Mouse (Mus musculus) cerebellum, postnatal 14 days (tissue): ENCODE results near the gene Amigo2.
A peak's percentile ranks its signal among the peaks of the same experiment; 100 is the strongest.

ENCODE experiments used
- DNase-seq, 2 experiments: peaks; one replicate each; pipeline ENCODE4 v3.0.0; 2021; ENCODE audit warnings: mixed read lengths in 2 of 2

Gene Amigo2

GRCm38 (mm10) chr15:97246911-97247790, at the start of gene Amigo2, which contains the start of gene Pced1b:
Gene Amigo2 (minus strand): TSS chr15:97247287.
Gene Pced1b (plus strand): TSS chr15:97247107.
- DNase-seq = peak; percentile 47 to 59

DNA sequence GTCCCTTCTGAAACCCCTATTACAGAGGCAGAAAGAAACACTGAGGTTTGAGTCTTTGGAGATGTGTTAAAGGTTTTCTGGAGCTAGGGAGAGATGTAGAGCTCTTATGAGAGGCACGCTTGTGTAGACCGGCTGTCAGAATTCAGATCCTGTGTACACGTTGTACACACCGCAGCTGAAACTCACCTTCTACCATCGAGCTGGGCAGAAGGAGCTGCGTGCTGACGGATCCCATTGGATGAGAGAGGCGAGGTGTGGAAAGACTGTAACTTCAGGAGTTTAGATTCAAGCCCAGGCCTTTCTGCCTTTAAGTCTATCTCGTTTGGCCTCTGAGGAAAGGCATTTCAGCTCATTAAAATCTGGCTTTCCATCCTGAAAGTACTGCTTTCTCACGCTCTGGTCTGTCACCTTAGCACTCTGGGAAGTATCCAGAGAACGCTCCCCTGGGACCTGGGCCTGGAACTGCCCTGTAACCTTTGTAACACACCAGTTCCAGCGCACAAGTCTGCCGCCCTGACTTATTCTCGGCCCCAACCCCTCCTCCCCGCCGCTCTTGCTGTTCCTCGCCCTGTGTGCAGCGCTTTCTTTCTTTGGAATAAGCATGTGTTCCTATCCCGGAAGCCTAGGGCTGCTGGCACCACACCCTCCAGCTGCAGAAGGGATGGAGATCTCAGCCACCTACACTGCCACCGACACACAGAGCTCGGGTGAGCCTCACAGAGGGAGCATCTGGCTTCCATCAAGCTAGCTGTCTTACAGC, 44.4 kb upstream of the Amigo2 start:
- DNase-seq = no peak

- DNase-seq = no peak
These were observed 43.3 kb upstream of the Amigo2 start for GRCm38 (mm10) chr15:97290351-97290750.

GRCm38 (mm10) chr15:97289176-97289575, 42.1 kb upstream of the Amigo2 start:
- DNase-seq = no peak

DNA sequence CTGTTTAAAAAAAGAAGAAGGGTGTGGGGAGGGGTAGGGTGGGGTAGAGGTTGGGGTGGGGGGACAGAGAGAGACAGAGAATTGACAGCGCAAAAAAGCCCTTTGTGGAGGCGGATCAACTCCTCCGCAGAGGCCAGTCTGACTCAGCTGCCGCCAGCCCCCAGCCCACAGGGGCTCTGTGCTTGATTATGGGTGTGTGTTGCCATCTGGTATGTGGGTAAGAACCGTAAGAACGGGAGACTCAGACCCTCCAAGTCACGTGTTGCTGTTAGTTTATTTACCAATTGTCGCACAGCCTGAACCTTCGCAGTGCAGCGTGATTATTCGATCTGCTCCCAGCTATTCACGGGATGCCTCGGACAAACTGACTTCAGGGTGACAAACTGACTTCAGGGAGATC, 41.6 kb upstream of the Amigo2 start:
- DNase-seq = no peak

- no peak for DNase-seq
These were observed 40.5 kb upstream of the Amigo2 start for GRCm38 (mm10) chr15:97287436-97288143.

DNA sequence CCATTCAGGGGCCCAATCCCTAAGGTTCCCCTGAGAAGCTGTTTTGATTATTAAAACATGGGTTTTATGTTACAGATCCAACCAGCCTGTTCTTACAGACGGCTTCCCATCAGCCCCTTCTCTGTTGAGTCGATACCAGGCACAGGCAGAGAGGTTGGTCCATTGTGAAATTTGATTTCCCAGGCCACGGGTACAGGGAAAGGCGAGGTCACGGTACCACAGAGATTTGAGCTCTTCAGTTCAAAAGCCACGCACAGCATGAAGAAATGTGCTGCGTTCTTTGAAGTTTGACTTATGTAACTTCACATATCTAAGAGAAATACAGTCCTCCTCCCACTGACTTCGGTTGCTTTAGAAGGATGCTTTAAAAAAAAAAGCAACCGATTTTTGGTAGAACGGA, 39.6 kb upstream of the Amigo2 start:
- no peak for DNase-seq

- DNase-seq = no peak
These were observed 38.7 kb upstream of the Amigo2 start for GRCm38 (mm10) chr15:97285665-97286212.

- DNase-seq = no peak
These were observed 37.1 kb upstream of the Amigo2 start for GRCm38 (mm10) chr15:97284201-97284600.

DNA sequence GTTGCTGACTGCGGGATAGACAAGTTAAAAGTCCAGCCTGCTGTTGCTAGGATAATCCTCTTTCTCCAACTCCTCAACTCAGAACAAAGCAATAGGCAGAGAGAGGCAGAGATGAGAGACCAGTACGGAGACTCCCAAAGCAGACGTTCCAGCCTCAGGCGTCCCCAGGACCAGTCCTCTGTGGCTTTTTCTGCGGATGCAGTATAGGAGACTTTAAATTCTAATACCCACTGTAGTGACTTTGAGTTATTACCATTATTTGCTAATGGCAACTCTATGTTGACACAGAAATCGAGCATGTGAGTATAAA, 35.4 kb upstream of the Amigo2 start:
- DNase-seq = no peak

GRCm38 (mm10) chr15:97281712-97282571, 34.9 kb upstream of the Amigo2 start:
- no peak for DNase-seq

DNA sequence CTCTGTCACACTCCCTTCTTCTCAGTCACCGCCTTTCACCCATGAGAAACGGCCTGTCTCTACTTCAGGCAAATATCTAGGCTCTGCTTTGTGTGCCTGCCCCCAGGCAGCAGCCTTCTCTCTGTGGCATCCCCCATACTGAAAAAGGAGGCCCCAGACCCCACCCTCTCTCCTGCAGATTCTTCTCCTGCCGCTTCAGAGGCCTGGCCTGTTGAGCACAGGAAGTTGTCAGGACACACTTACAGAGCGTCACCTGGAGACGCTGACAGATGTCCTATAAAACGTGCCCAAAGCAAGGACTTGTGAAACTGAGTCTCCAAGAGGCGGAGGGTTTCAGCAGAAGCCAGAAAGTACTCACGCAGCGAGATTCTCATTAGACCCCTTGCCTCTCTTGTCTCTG, 33.7 kb upstream of the Amigo2 start:
- DNase-seq = no peak

DNA sequence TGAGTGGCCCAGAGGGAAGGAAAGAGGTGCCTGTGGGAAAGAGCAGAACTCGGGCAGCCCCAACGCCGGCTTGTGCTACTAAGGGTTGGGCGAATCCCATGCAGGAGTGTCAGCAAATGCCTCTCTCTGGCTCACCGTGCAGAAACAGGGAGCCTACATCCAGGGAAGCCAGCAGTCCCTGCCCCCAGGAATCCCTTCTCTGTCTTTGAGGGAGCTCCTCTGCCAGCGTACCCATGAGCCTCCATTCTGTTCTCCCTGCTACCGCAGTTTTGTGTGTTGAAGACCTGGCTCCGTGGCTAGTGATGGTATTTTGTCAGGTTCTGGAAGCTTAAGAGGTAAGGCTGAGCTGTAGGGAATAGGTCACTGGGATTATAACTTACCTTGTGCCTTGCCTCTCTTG, 33.0 kb upstream of the Amigo2 start:
- DNase-seq = no peak

DNA sequence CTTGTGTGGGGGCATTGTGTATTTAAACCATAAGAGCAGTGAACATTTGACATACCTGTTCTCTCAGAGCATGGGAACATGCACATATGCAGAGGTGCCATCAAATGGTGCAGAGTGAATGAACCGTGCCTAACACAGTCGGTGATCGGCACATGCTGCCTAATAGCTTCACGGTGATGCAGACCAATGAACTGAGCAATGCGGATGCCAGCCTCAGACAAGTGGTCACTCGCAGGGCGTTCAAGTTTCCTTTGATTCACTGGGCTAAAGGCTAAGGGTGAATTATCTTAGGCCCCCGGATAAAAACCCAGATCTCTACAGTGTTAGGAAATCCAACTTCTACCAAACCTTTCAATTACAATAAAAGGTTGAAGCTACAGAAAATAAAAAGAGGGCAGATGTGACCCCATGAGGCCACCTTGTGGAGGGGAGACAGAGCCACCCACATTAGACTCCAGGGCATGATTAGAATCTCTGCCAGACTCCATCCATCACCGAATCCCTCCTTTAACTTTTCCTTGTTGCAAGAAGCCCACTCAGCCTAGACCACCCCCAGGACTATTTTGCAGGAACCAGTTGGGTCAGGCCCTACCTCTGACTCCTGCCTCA, 31.4 kb upstream of the Amigo2 start:
- DNase-seq = no peak

GRCm38 (mm10) chr15:97277328-97277727, 30.2 kb upstream of the Amigo2 start:
- no peak for DNase-seq

DNA sequence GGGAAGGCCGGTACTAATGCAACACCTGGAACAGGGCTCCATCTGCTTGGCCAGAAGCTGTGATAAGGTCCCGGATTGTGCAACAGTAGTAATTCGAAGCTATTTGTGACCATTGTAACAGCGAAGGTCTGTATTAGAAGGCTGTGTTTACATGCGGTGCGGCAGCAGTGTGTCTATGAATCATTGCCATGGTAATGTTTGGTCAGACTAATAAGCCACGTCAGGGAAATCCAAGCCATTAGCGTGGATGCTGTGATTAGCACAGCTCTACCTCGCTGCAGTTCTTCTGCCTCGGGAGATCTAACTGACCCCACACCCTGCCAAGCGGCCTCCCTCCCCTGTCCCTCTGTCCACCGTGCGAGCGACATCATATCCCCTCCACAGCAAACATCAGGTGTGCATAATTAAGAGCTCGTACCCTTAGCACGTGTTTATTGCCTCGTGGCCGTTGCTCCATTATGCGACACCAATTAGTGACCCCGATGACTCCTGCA, 29.6 kb upstream of the Amigo2 start:
- no peak for DNase-seq

GRCm38 (mm10) chr15:97275626-97276395, 28.7 kb upstream of the Amigo2 start:
- DNase-seq = no peak

DNA sequence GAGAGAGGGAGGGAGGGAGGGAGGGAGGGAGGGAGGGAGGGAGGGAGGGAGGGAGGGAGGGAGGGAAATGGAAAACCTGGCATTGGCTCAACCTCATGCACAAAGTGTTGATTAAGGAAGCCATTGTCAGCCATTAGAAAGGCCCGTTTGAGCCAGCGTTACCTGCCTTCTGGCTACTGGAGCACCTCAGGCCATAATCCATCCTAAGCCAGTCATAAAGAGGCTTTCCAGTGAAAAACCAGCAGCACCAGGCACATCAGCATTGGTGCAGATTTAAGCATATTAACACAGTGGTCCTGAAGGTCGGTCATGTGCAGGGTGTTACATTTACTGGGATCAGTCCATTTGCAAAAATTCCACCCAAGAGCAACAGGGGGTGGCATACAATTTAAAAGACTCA, 25.7 kb upstream of the Amigo2 start:
- DNase-seq = no peak

DNA sequence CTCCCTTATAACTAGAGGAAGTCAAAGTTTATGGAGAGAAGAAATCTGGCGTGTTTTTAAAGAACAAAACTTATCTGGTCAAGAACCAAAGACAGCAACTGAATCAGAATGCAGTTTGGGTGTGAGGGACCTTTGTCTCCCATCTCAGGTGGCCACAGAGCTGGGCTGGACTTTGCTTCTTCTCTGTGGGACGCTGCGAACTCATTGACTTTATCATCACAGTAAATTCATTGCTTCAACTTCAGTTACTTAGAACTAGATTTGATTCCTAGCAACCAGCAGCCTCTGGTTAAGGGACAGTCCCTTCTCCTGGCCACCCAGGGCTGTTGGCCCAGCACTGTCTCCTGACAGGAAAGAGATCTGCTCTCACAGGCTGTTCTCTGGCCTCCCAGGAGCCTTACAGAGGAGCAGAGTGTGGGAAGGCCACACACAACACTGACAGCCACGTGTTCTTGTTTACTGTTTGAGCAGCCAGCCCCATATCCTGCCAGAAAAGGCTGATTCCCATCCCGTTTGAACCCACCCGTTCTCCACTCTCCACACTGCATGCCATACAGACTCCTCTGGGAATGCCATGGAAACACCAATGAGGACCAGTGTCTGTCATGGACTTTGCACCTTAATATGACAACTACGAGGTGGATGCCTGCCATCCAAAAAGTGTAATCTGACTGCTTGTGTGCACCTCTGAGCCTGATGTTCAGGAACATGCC, 25.1 kb upstream of the Amigo2 start:
- no peak for DNase-seq

- no peak for DNase-seq
These were observed 20.1 kb upstream of the Amigo2 start for GRCm38 (mm10) chr15:97267094-97267695.
